ENCODE assay signal across 15 mouse cellular contexts in genomic region chr11:116369051-116369450, GRCm38 (mm10). TPM values are rescaled to one million over a fixed set of nuclear protein-coding genes. Genes with fewer than 3 reads are reported as not detected.
DNase-seq lines count a peak whose midpoint lies in the region; ATAC-seq and TF ChIP-seq lines count a peak whose summit lies in the region.
"Had no signal": no experiment of that assay in that cellular context is flagged by ENCODE, and none has a peak within 500 bp of the region (broad histone marks: within the 10 kb centered on the region; RNA-seq: fewer than 3 reads in every experiment).

No protein-coding gene starts in this region.

- TF ChIP-seq RAD21 in MEL (IDR thresholded peaks at IDR 0.05; ENCODE audit: low read depth, low read length), result no peak

- no peak for TF ChIP-seq POLR2A in spleen, adult 2 months (IDR thresholded peaks at IDR 0.05; ENCODE audit: low read depth, low read length)
- TF ChIP-seq POLR2A in MEL (IDR thresholded peaks at IDR 0.05; ENCODE audit: control insufficient read depth in 1 of 2, insufficient read depth in 1 of 2, low read depth in 1 of 2, low read length in 2 of 2, poor library complexity in 1 of 2), result no peak

- no peak overlapping the region for H3K4me2 ChIP-seq in limb, embryonic 13.5 days (replicated peaks)
- H3K4me2 ChIP-seq in intestine, postnatal 0 days (replicated peaks; ENCODE audit: low read depth), result no peak overlapping the region
- H3K4me2 ChIP-seq: midbrain, embryonic 12.5 days had no signal

- H3K9ac ChIP-seq in MEL (ENCODE audit: control insufficient read depth, low read depth, low read length, poor library complexity, severe bottlenecking), result no peak overlapping the region
- H3K9ac ChIP-seq in limb, embryonic 13.5 days, result no peak overlapping the region
- H3K9ac ChIP-seq in intestine, postnatal 0 days (ENCODE audit: low read depth, low read length), result no peak overlapping the region
- H3K9ac ChIP-seq: midbrain, embryonic 12.5 days had no signal

- peak in 1 of 2 experiments; percentile 11 for DNase-seq in spleen, adult 2 months (ENCODE audit: low read depth in 1 of 2, low spot score in 2 of 2)
- no peak for DNase-seq in spleen, postnatal 36 days (ENCODE audit: low spot score in 2 of 2)
- no peak for DNase-seq in MEL (ENCODE audit: low read depth, low spot score)
- peak; percentile 40 for DNase-seq in thymus, postnatal 4 days
- DNase-seq in layer of hippocampus, adult 11-12 months (ENCODE audit: low spot score), result no peak
- DNase-seq: cerebellum, adult 11-12 months; heart, adult 11 months; heart, postnatal 10 days; right cerebral cortex, postnatal 14 days had no signal

- H3K36me3 ChIP-seq in spleen, adult 2 months (ENCODE audit: control insufficient read depth, insufficient read depth, low read length), result no peaks in the 10 kb centered on the region
- peaks cover 0 to 14% of the 10 kb centered on the region in 2 experiments; a peak in 2 of 4 replicates for H3K36me3 ChIP-seq in MEL (ENCODE audit: control insufficient read depth in 1 of 2, insufficient read depth in 2 of 2, low read length in 2 of 2)
- peaks cover 3% of the 10 kb centered on the region; the same call in 1 of the 2 replicates for H3K36me3 ChIP-seq in limb, embryonic 13.5 days
- no peaks in the 10 kb centered on the region for H3K36me3 ChIP-seq in intestine, postnatal 0 days (ENCODE audit: control insufficient read depth, insufficient read depth)
- H3K36me3 ChIP-seq: midbrain, embryonic 12.5 days had no signal

- H3K4me3 ChIP-seq in spleen, adult 2 months (ENCODE audit: extremely low read depth, insufficient read depth, insufficient read length), result no peak overlapping the region
- no peak overlapping the region for H3K4me3 ChIP-seq in MEL (ENCODE audit: control insufficient read depth in 1 of 2, insufficient read depth in 1 of 2, low read depth in 2 of 2, low read length in 2 of 2)
- no peak overlapping the region for H3K4me3 ChIP-seq in limb, embryonic 13.5 days
- no peak overlapping the region for H3K4me3 ChIP-seq in intestine, postnatal 0 days (ENCODE audit: low read depth, low read length)
- H3K4me3 ChIP-seq: midbrain, embryonic 12.5 days; myocyte had no signal

- no peaks in the 10 kb centered on the region for H3K79me2 ChIP-seq in MEL (ENCODE audit: control insufficient read depth, insufficient read depth, low read length, poor library complexity)

- TF ChIP-seq CTCF in spleen, adult 2 months (IDR thresholded peaks at IDR 0.05; ENCODE audit: extremely low read depth, insufficient read depth, insufficient read length, insufficient replicate concordance), result no peak
- TF ChIP-seq CTCF in MEL (IDR thresholded peaks at IDR 0.05 in 2 of 3, conservative IDR thresholded peaks at IDR 0.05 in 1 of 3; ENCODE audit: control insufficient read depth in 1 of 3, insufficient read depth in 1 of 3, low read depth in 2 of 3, low read length in 3 of 3, poor library complexity in 1 of 3, severe bottlenecking in 1 of 3), result no peak
- TF ChIP-seq CTCF in intestine, postnatal 0 days (IDR thresholded peaks at IDR 0.05; ENCODE audit: low read depth), result no peak

- no peaks in the 10 kb centered on the region for H3K9me3 ChIP-seq in MEL (replicated peaks; ENCODE audit: insufficient read depth, low read length)
- no peaks in the 10 kb centered on the region for H3K9me3 ChIP-seq in limb, embryonic 13.5 days
- no peaks in the 10 kb centered on the region for H3K9me3 ChIP-seq in intestine, postnatal 0 days (ENCODE audit: control insufficient read depth)
- H3K9me3 ChIP-seq: midbrain, embryonic 12.5 days had no signal

- no peaks in the 10 kb centered on the region for H3K27me3 ChIP-seq in spleen, adult 2 months (ENCODE audit: control insufficient read depth, insufficient read depth, low read length)
- H3K27me3 ChIP-seq in MEL (ENCODE audit: control insufficient read depth in 1 of 2, insufficient read depth in 2 of 2, low read length in 2 of 2), result no peaks in the 10 kb centered on the region
- H3K27me3 ChIP-seq in limb, embryonic 13.5 days, result no peaks in the 10 kb centered on the region
- no peaks in the 10 kb centered on the region for H3K27me3 ChIP-seq in intestine, postnatal 0 days (replicated peaks; ENCODE audit: control insufficient read depth, insufficient read depth, low read length)
- H3K27me3 ChIP-seq: midbrain, embryonic 12.5 days had no signal

- no peak for ATAC-seq in limb, embryonic 13.5 days (ENCODE audit: low FRiP score, low read depth)
- no peak for ATAC-seq in intestine, postnatal 0 days
- ATAC-seq: forebrain, embryonic 14.5 days; hindbrain, embryonic 16.5 days had no signal

- no peak for TF ChIP-seq EP300 in MEL (IDR thresholded peaks at IDR 0.05; ENCODE audit: low read depth in 1 of 2, low read length in 2 of 2)

- H3K27ac ChIP-seq in spleen, adult 2 months (ENCODE audit: insufficient read depth, low read length), result peak overlapping the region; percentile 12; the same call in 1 of the 2 replicates
- H3K27ac ChIP-seq in MEL (ENCODE audit: control insufficient read depth, low read depth, low read length), result peak overlapping the region; percentile 49; the same call in 1 of the 2 replicates
- peak overlapping the region; percentile 48; the same call in 1 of the 2 replicates for H3K27ac ChIP-seq in limb, embryonic 13.5 days
- no peak overlapping the region for H3K27ac ChIP-seq in intestine, postnatal 0 days (ENCODE audit: low read depth, low read length)
- H3K27ac ChIP-seq: midbrain, embryonic 12.5 days had no signal

- peaks cover 14% of the 10 kb centered on the region for H3K4me1 ChIP-seq in spleen, adult 2 months (ENCODE audit: control insufficient read depth, insufficient read depth, insufficient read length)
- peaks cover 16 to 22% of the 10 kb centered on the region in 2 experiments for H3K4me1 ChIP-seq in MEL (ENCODE audit: control insufficient read depth in 1 of 2, insufficient read depth in 2 of 2, low read length in 2 of 2)
- H3K4me1 ChIP-seq in limb, embryonic 13.5 days, result peaks cover 50% of the 10 kb centered on the region
- H3K4me1 ChIP-seq in intestine, postnatal 0 days (replicated peaks; ENCODE audit: control insufficient read depth, insufficient read depth, low read length), result 0 out of 2 replicates have a peak, but pooled peaks cover 3% of the 10 kb centered on the region

- 56% methylated on average over 14 of the region's 14 CpGs for WGBS in spleen, adult 2 months
- 81% methylated on average over 14 of the region's 14 CpGs for WGBS in limb, embryonic 13.5 days
- WGBS in intestine, postnatal 0 days, result 88% methylated on average over 14 of the region's 14 CpGs

TF ChIP-seq in MEL, 35 proteins besides CTCF, POLR2A, EP300 and RAD21:
- TF ChIP-seq RCOR1 (IDR thresholded peaks at IDR 0.05; ENCODE audit: low read depth, low read length), result no peak
- TF ChIP-seq GABPA (IDR thresholded peaks at IDR 0.05; ENCODE audit: low read depth, low read length), result no peak
- no peak for TF ChIP-seq POLR2AphosphoS2 (IDR thresholded peaks at IDR 0.05; ENCODE audit: low read length)
- TF ChIP-seq UBTF (IDR thresholded peaks at IDR 0.05; ENCODE audit: borderline replicate concordance, insufficient read depth, low read depth, low read length), result no peak
- no peak for TF ChIP-seq MYB (IDR thresholded peaks at IDR 0.05; ENCODE audit: low read depth, low read length)
- no peak for TF ChIP-seq ZMIZ1 (IDR thresholded peaks at IDR 0.05; ENCODE audit: low read depth, low read length)
- no peak for TF ChIP-seq GATA1 (IDR thresholded peaks at IDR 0.05; ENCODE audit: low read depth, low read length)
- no peak for TF ChIP-seq ETS1 (IDR thresholded peaks at IDR 0.05; ENCODE audit: low read depth, low read length)
- no peak for TF ChIP-seq ZNF384 (IDR thresholded peaks at IDR 0.05; ENCODE audit: low read depth, low read length)
- TF ChIP-seq CHD1 (IDR thresholded peaks at IDR 0.05; ENCODE audit: low read depth, low read length), result no peak
- no peak for TF ChIP-seq CHD2 (IDR thresholded peaks at IDR 0.05; ENCODE audit: low read length)
- TF ChIP-seq NRF1 (IDR thresholded peaks at IDR 0.05; ENCODE audit: insufficient read depth, low read depth, low read length, poor library complexity, severe bottlenecking), result no peak

RNA-seq across cellular contexts. Expression of gene Foxj1, which starts 33.9 kb away (rescaled TPM):
- polyA plus RNA-seq in spleen, adult 2 months (2012; rRNA removed), result 0.47 and 0.59 TPM in 2 replicates
- 0.08 TPM in 1 of 2 replicates, not detected in the other for total RNA-seq in MEL (2012; rRNA removed)
- polyA plus RNA-seq in MEL (2012; ENCODE audit: insufficient read depth in 1 of 2, insufficient read length in 2 of 2, low read depth in 1 of 2, low replicate concordance in 2 of 2, missing spikeins in 1 of 2), result under 1 TPM in 1 of 2 experiments, not detected in 1; 0.07 TPM
- polyA plus RNA-seq in limb, embryonic 13.5 days (2015; fragmentation: Nextera tagmentation; extraction: Ambion mirVana), result 0.25 and 0.37 TPM in 2 replicates
- 0.09 TPM in 1 of 2 replicates, not detected in the other for polyA plus RNA-seq in intestine, postnatal 0 days (2015; fragmentation: Nextera tagmentation; extraction: Ambion mirVana)
- total RNA-seq: heart, postnatal 10 days had no signal

RNA-seq across cellular contexts. Expression of gene Rnf157, which starts 43.8 kb away (rescaled TPM):
- 10.7 and 16.2 TPM in 2 replicates for polyA plus RNA-seq in spleen, adult 2 months (2012; rRNA removed)
- total RNA-seq in MEL (2012; rRNA removed), result 4.6 and 7.5 TPM in 2 replicates
- polyA plus RNA-seq in MEL (2012; ENCODE audit: insufficient read depth in 1 of 2, insufficient read length in 2 of 2, low read depth in 1 of 2, low replicate concordance in 2 of 2, missing spikeins in 1 of 2), result 10 to 100 TPM in 1 of 2 experiments, not detected in 1; 10.9 TPM
- polyA plus RNA-seq in limb, embryonic 13.5 days (2015; fragmentation: Nextera tagmentation; extraction: Ambion mirVana), result 18.6 and 18.7 TPM in 2 replicates
- 4.9 and 6.6 TPM in 2 replicates for polyA plus RNA-seq in intestine, postnatal 0 days (2015; fragmentation: Nextera tagmentation; extraction: Ambion mirVana)
